Mouse (Mus musculus): ENCODE measurements at regions not wholly inside any gene's neighbourhood (a gene's known extent, or its start where the extent isn't known, plus 50 kb on each side); places are given as distances from the start of the nearest gene placed in this dataset.

DNA sequence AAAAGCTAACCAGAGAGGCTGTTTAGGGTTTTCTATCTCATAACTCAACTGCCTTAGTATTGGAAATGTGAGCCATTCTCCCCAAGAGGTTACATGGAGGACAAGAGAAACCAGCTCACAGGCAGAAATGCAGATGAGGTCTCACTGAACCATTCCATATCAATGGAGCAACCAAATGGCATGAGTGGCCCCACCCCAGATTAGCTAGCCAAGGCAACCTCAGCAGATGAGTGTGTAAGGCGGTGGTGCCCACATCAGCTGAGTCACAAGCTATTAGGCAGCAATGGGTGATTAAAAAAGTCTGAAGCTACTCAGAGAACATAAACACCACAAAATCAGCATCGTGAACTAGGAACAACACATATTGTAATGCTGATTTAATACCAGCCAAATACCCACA lies 133.2 kb downstream of the Lpin1 start:
- peak; percentile 18 for DNase-seq (ENCODE audit: extremely low read depth, insufficient read length, low spot score)

DNA sequence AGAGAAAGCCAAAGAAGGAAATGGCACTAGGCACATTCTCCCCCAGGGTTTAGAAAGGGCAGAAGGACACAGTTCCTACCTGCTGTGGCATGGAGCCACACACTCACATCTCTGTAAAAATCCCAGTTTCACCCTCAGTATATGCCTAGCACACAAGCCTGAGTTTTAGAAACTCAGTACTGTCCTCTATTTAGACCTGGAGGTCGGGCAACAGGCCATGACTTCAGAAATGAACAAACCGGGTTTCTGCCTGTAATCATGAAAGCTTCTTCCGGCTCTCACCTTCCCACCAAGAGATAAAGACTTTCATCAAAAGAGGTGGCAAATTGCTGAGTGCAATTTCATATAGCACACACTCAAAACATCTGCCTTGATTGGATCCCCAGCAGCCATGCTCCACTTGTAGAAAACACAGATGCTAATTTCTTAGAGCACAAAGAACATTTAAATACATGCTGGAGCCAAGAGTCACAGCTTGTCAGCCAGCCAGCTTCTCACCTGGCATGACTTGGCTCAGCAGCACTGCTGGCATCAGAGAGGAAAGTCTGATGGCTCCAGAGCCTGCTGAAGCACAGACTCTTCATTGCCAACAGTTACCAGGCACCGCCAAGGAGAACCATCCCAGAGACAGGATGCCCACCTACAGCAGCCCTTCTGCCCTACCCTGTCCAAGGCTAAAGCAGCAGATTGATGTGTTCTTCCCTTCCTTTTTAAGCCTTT lies 136.2 kb downstream of the Lpin1 start:
- DNase-seq (ENCODE audit: extremely low read depth, insufficient read length, low spot score) = no peak

DNA sequence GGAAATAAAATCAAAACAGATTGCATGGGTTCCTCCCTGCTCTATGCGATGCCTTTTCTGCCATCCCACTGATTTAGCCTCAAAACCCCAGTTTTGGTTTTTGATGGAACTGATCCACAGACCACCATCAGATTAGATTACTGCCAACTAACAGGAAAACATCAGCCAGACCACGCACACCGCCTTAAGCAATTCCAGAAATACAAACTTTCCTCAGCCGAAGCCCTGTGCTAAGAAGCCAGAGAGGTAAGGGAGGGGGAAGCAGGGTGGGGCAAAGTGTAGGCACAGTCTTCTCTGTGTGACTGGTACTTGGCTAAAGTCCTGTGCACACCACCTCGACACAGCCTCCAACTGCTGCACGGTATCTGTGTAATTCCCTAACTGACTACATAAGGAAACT lies 153.3 kb downstream of the Lpin1 start:
- no peak for DNase-seq (ENCODE audit: extremely low read depth, insufficient read length, low spot score)

DNA sequence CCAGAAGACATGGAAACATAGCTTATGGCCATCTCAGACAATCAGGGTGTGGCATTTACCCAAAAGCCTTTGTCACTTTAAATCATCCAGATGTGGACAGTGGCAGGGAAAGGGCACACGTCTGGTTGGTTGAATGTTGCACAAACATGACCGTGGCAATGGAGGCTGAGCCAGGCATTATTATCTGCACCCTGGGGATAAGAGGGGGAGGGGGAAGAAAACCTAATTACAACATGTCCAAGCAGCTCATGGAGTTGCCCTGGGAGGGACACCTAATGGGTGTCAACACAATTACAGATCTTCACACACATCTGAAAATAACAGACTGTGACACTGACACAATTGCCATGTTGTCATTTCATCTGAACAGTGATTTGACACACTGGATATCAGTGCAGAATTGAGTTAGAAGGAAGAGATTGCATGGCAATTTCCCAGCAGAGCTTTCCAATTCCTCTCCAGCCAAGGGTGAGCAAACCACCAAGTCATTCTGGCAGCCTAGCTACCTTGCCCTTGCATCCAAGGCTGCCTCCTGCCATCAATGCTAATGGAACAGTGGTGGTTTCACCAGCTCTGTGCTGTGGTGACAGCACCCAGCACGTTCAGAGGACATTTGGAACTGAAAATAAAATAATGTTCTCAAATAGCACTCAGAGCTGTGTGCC lies 159.9 kb downstream of the Lpin1 start:
- no peak for DNase-seq (ENCODE audit: extremely low read depth, insufficient read length, low spot score)

DNA sequence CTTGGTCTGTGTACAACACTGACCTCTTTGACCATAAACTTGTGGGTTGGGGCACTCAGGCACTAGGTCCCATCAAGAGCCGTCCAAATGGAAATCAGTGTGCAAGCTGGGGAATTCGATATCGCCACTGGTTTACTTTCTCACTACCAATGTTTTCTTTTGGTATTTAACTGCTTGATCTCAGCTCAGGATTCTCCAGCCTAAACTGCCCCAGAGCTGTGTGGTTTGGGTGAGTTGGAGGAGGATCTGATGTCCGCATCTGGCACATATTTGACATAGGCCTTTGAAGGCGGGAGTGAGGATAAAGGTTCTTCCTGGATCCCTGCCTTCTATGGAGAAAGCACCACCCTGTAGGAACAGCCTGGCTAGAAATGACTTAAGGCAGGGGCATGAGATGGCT lies 172.0 kb downstream of the Lpin1 start:
- no peak for DNase-seq (ENCODE audit: extremely low read depth, insufficient read length, low spot score)

DNA sequence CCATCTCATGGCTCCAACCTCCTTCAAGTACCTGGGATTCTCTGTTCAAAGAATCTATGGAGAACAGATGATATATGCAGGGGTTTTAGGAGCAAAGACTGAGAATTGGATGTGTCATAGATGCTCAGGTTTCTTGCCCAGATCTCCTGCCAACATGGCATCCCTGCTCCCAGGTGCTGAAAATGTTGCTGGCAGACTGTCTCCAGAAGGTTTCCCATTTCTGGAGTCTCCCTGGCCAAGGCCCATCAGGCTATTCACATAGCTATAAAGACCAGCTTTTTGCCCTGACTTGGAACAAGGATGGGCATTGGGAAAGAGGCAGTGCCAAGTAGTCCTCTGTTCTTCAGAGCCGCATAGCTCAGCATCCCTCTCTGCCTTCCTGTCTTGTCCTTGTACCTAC lies 173.8 kb downstream of the Lpin1 start:
- DNase-seq (ENCODE audit: extremely low read depth, insufficient read length, low spot score) = no peak

DNA sequence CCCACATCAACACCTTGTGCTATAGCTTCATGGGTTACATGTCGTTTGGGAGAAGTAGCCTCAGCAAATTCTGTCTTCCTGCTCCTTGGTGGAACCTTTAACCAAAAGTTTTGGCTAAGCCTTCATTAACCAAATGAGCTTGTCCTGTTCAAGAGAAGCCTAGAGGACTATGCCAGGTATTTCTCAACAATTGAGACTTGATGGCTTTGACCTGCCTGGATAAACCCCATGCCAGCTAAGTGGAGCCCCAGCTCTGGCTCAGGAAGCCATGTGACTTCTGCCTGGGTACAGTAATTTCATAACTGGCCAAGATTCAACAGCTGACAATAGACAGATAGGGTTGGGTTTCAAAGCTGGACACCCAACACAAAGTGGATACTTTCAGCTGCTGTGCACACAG lies 174.5 kb downstream of the Lpin1 start:
- no peak for DNase-seq (ENCODE audit: extremely low read depth, insufficient read length, low spot score)

DNA sequence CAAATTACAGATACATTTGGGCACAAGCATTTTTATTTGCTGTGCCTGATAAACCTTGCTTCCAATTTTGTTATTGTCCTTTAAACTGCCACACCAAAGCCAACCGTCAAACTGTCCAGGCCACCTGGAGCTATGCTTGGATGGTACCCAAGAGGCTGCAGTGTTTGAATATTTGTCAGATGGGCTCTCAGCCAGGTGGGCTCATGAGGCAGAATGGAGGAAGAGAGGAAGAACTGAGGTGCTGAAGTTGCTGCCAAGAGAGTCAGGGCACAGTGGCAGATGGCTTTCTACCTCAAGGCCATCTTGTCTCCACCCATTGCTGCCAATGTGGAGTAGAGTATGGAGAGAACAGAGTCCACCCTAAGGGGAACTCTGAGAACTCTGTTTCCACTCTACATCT lies 176.0 kb downstream of the Lpin1 start:
- no peak for DNase-seq (ENCODE audit: extremely low read depth, insufficient read length, low spot score)

DNA sequence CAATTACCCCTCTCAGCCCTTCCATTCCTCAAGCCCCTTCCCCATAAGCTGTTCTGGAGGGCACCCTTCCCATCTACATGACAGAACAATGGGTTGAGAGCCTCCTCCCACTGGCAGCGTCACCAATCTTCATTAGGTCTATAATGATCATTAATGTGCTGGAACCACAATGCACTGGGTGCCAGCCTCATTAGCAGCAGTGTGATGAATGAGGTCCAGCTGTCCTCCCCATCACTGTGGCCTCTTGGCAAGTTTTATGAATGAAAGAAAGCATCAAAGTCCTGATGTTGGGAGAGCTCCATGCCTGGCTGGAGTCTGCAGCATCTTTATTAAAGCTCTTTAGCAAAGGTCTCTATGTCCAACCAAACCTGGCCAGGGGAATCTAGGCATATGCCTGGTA lies 176.5 kb downstream of the Lpin1 start:
- no peak for DNase-seq (ENCODE audit: extremely low read depth, insufficient read length, low spot score)

DNA sequence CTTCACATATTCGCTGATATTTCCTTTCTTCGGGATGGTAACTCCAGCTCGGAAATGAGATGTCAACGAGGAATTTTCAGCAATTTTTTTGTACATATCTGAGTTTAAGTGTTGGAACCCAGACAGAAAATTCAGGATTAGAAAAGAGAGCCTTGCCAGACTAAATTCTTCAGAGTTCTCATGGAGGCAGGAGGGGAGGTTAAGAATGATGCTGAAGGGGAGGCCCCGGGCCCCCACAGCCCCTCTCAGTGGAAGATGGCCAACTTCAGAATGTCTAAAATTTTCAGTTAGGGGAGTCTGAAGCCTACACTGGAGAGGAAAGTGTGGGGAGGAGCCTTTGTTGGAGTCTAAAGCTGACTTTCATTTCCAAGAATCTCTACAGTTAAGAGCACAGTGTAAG lies 184.8 kb downstream of the Lpin1 start:
- DNase-seq (ENCODE audit: extremely low read depth, insufficient read length, low spot score) = no peak

DNA sequence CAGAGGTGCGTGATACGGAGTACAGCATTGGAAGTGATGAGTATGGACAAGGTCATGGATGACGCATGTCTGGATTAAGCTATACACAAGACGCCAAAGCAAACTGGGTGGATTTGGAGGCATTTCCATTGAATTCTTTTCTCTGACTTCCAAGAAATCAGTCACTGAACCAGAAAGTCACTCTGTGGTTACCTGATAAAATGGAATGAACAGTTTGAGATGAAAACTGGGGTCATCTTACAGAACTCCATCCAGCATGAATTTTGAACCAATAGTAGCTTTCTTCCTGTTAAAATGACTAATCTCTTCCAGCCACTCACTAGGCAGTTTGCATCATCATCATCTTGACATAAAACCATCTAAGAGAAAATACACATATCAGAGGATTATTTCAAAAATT lies 186.2 kb downstream of the Lpin1 start:
- no peak for DNase-seq (ENCODE audit: extremely low read depth, insufficient read length, low spot score)

DNA sequence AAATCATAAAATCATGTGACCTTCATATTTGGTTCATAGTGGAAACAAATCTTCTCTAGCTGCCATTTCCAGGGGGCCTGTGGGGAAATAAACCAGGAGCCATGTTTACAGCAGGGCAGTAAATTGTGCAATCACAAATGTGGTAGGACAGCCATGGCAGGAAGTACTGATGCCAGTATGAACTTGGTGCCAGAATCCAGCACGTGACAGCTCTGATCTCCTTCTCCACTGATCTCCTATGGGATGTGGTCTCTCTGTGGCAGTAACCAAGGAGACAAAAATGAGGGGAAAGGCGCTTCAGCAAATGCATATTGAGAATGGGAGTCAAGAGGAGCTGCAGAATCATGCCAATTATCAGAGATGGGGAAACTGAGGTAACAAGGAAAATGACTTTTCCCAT lies 215.0 kb downstream of the Lpin1 start:
- no peak for DNase-seq (ENCODE audit: extremely low read depth, insufficient read length, low spot score)

DNA sequence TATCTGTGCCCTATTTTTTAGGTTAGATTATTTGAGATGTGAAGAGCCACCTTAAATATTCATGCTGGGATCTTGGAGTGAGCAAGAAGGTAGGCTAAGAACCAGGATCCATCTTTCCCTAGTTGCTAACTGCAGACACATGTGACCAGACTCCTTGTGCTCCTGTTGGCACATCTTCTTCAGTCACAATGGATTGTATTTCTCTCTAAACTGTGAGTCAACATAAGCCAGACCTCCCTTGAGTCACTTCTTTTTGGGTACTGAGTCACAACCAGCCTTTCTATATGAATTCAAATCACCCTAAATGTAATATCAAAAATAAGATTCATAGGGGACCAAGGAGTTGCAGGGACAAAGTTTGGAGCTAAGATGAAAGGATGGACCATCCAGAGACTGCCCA lies 217.9 kb downstream of the Lpin1 start:
- DNase-seq (ENCODE audit: extremely low read depth, insufficient read length, low spot score) = no peak

DNA sequence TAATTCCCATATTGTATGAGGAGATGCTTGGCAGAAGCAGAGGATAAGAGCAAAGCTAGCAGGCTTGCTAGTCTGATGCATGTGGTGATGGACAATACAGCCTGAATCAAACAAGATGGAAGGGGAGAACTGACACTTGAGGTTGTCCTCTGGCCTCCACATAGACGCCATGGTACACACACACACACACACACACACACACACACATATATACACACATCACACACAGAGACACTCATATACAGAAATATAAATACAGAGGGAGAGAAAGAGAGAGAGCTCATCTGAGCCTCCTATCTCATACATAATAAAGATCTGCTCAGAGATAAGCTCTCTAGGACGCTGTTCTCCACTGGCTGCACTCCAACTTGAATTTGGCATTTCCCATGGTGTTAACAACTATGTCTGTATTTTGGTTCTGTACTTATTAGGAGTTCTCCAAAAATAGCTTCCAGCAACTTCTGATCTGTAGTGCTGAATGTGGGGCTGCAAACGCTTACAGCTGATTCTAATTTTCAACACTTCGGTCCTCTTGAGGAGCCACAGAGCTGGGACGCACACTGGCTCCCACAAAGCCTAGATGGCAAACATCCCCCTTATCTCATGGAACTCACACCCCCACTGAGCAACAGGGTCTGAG lies 219.0 kb downstream of the Lpin1 start:
- DNase-seq (ENCODE audit: extremely low read depth, insufficient read length, low spot score) = no peak

DNA sequence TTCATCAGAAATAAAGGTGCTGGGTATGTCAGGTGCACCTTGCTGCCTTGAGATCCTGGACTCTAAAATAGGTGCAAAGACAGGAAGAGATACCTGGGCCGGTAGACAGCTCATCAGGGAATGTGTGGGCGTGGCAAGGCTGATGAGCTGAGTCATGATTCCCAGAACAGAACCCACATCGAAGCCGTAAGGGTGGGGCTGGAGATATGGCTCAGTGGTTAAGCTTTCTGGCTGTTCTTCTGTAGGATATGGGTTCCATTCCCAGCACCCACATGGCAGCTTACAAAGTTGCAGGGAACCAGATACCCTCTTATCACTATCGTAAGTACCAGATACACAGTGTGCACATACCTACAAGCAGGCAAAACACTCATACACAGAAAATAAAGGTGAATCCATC lies 219.6 kb downstream of the Lpin1 start:
- no peak for DNase-seq (ENCODE audit: extremely low read depth, insufficient read length, low spot score)

DNA sequence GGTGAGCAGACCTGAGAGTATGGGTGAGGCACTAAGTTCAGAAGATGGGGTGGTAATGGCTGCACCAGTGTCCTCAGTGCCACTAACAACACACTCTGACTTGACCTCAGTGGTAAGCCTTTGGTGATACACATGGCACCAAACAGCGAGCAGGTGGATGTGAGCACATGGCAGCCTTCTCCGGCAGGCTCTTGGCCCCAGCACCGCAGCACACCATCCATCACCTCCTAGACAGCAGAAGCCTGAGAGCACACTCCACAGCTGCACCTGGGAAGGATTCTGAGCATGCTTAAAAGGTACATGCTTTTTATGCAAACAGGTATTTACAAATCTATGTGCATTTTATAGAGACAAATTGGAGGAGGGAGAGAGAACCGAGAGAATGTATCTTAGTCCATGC lies 223.7 kb downstream of the Lpin1 start:
- DNase-seq (ENCODE audit: extremely low read depth, insufficient read length, low spot score) = no peak

DNA sequence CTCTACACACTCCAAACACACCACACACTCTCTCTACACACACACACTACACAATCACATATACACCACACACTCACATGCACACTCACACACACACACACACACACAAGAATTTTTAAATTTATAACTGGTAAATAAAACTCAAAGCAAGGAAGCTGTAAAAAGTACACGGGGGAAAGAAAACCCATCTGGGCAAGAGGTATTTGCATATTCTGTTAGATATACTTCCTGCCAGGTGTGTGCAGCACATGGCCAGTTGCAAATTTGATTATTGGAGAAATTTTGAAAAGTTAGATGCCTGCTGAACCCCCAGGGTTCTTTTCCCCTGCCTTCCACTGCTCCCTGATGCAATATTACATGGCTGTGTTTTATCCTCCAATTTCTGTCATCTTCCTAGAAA lies 226.4 kb downstream of the Lpin1 start:
- no peak for DNase-seq (ENCODE audit: extremely low read depth, insufficient read length, low spot score)

DNA sequence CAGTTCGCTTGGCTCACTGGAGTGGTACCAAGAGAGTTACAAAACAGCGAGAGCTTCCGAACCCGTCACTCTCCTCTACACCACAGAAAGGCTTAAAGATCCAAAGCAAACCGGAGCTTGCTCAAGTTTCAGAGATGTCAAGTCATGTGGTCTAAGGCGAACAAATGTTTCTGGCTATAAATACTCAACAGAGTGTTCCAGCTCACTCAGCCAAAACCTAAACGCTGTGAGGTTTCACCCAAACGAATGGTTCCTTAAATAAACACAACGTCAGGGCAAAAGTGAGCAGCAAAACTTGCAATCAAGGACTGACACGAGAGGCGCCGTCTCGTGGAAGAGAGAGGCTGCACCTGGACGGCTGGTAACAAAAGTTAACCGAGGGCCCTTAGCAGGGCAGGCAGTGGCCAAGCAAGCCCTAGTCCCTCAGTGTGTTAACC lies 227.2 kb downstream of the Lpin1 start:
- no peak for DNase-seq (ENCODE audit: extremely low read depth, insufficient read length, low spot score)

DNA sequence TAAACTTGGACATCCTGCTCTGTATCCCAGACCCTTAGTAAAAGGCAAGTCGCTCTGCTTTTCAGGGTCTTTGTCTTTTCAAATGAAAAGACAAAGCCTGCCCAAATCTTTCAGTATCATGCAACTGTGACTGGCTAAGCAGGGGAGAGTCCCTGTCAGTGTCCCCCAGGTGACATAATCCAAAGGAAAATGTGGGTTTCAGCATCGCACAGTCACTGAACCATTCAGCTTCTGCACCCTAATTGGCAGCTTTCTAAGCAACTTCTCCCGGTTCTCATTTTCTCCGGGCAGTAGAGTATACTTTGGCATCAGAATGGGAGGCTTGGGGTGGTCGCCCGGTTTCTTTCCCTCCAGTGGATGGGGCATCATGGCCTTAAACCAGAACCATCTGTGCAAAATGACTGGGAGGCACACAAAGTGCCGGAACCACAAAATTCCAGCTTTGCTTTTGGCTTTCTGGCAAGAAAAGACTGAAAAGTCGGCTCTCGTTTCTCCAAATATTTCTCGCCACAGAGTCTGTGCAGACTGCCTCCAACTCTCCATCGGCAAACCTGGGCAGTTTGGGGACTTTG lies 228.3 kb downstream of the Lpin1 start:
- no peak for DNase-seq (ENCODE audit: extremely low read depth, insufficient read length, low spot score)

DNA sequence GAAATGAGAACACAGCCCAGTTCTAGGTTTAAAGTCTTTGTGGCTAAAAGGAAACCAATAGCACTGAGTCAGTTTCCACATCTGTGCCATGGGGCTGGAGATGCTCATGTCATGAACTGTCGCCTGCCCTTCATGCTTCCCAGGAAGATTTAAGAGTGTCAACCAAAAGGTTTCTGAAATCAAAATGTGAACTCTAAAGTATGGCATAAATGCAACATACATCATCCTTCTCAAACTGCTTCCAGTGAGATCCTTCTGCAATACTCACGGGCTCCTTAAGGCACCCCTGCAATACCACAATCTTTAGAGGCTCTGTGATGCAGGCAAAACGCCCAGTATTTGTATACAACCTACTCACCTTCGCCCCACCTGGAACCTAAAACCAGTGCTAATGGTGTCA lies 229.7 kb downstream of the Lpin1 start:
- no peak for DNase-seq (ENCODE audit: extremely low read depth, insufficient read length, low spot score)

DNA sequence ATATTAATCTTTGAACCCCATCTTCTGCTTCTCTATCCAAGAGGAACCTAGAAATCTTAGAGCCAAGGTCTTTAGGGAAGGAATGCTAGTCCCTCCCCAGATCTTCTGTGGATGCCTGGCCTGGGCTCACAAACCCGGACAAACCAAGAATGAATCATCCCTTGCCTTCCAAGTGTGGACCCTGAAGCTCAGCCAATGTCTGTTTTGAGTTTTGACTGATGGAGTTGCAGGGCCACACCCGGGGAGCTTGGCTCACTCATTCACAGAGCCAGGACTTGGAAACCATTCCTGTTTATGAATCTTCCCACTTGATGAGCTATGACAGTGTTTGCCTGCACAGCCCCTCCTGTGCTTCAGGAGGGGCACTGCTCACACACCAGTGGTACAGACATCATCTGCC lies 230.4 kb downstream of the Lpin1 start:
- DNase-seq (ENCODE audit: extremely low read depth, insufficient read length, low spot score) = peak; percentile 7

DNA sequence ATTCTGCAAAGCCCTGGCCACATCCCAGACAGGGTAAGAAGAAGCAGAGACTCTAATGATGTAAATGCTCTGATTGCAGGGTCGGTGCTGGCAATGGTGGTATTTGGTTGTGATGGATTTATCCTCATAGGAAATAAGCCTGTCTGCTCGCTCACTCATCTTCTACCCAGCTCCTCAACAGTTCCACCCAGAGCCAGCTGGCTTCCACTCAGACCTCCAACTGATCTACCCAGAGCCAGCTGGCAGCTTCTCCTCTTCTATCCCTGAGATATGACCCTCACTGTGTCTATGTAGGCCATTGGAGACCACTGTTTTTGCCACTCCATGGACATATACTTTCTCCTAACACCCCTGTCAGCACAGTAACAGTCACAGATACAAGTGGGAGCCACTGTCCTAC lies 231.4 kb downstream of the Lpin1 start:
- no peak for DNase-seq (ENCODE audit: extremely low read depth, insufficient read length, low spot score)

Data from 3134 (cell line).